Mouse (Mus musculus): ENCODE data around the gene Fbxl8.

DNA sequence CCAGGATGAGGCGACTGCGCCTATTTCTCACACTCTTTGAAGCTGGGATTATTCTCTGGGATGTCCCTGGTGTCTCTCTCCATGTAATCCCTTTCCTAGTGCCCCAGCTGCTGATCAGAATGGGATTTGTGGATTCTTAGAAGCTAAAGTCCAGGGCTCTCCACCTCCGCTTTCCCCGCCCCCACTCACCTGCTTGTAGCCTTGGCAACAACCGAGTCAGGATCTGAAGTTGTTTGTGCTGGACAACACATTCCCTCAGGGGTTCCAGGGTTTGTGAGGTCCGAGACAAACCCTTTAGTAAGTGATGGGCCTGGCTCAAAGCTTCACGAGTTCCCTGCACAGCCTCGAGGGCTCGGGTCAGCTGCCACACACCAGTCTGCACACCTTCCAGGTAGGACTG is 30.3 kb downstream of the Fbxl8 start:
- TF ChIP-seq E2F4 (IDR thresholded peaks at IDR 0.05; ENCODE audit: insufficient replicate concordance, low read depth, low read length), result no peak
- no peak for TF ChIP-seq CTCF (conservative IDR thresholded peaks at IDR 0.05 in 1 of 2, IDR thresholded peaks at IDR 0.05 in 1 of 2; ENCODE audit: low read depth in 2 of 2, low read length in 2 of 2)
- no peak for TF ChIP-seq POLR2A (IDR thresholded peaks at IDR 0.05; ENCODE audit: low read depth, low read length)
- no peak for TF ChIP-seq HCFC1 (IDR thresholded peaks at IDR 0.05; ENCODE audit: low read depth, low read length)
- no peak for TF ChIP-seq EP300 (IDR thresholded peaks at IDR 0.05; ENCODE audit: low read length)
- no peak for TF ChIP-seq GABPA (IDR thresholded peaks at IDR 0.05; ENCODE audit: insufficient replicate concordance, low read depth, low read length)

Data from CH12.LX (cell line).